Mouse (Mus musculus) megakaryocyte, embryonic 14.5 days (primary cell): ENCODE measurements around the gene Creld2. TPM values are rescaled to one million over a fixed set of nuclear protein-coding genes. Genes with fewer than 3 reads are reported as not detected.

ENCODE experiments used
- H3K27me3 ChIP-seq: replicated peaks from 2 replicates; pipeline ENCODE3; 2012; ENCODE audit warnings: inconsistent platforms
- H3K36me3 ChIP-seq: replicated peaks from 2 replicates; pipeline ENCODE3; 2012; ENCODE audit warnings: low read length, inconsistent platforms, mixed read lengths
- H3K4me1 ChIP-seq: 2 replicates; pipeline ENCODE4 v1.6.1; 2012; ENCODE audit warnings: inconsistent platforms
- H3K4me3 ChIP-seq: replicated peaks from 2 replicates; pipeline ENCODE3; 2012; ENCODE audit warnings: moderate library complexity, mild to moderate bottlenecking, inconsistent platforms
- H3K9me3 ChIP-seq: 2 replicates; pipeline ENCODE4 v1.6.1; 2012; ENCODE audit warnings: inconsistent platforms
- FLI1 ChIP-seq: IDR thresholded peaks from 2 replicates; pipeline ENCODE4 v1.6.1; 2012; ENCODE audit warnings: low read length, inconsistent platforms, mixed read lengths
- GATA1 ChIP-seq: IDR thresholded peaks from 3 replicates; pipeline ENCODE4 v1.6.1; 2012; ENCODE audit warnings: mixed read lengths, low read length, inconsistent platforms, borderline replicate concordance
- polyA plus RNA-seq: library from polyadenylated mRNA; stranded (reverse); fragments of >175 nt; gene quantifications from 2 replicates; pipeline ENCODE4 v1.2.3, GENCODE M21; 2012; ENCODE audit warnings: low replicate concordance; ENCODE audit not compliant: insufficient read depth

The Creld2 gene
- polyA plus RNA-seq, 1 experiment = 51.3 TPM

DNA sequence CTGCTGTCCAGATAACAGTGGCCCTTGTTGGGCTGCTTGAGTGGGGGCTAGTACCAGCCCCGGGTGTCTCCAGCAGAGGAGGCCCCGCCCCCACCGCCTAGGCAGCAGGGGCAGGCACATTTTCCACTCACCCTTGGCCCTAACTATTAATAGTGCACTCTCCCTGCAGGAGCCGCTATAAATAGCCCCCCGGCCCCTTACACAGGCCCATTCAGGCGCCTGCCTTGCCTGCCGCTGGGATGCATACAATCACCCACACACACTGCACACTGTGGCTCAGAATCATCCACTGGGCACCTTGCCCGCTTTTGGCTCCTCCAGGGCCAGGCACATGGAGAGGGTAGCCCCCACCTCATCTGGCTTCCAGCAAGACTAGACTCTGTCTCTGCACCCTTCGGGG lies 19.8 kb downstream of the Creld2 start:
- TF ChIP-seq FLI1 (no peak), GATA1 (no peak)
- Histone ChIP-seq H3K36me3 (no peaks in the 10 kb centered on the region), H3K27me3 (peaks cover 82% of the 10 kb centered on the region), H3K4me3 (no peak overlapping the region), H3K4me1 (peaks cover 30% of the 10 kb centered on the region), H3K9me3 (no peaks in the 10 kb centered on the region)

GRCm38 (mm10) chr15:88840126-88840525 lies 20.7 kb downstream of the Creld2 start:
- TF ChIP-seq GATA1 (no peak), FLI1 (no peak)
- Histone ChIP-seq H3K36me3 (no peaks in the 10 kb centered on the region), H3K9me3 (peaks cover 4% of the 10 kb centered on the region; the same call in 1 of the 2 replicates), H3K27me3 (peaks cover 83% of the 10 kb centered on the region), H3K4me1 (peaks cover 36% of the 10 kb centered on the region), H3K4me3 (no peak overlapping the region)

- Histone ChIP-seq H3K36me3 (no peaks in the 10 kb centered on the region), H3K27me3 (peaks cover 86% of the 10 kb centered on the region), H3K4me1 (peaks cover 41% of the 10 kb centered on the region), H3K4me3 (no peak overlapping the region), H3K9me3 (peaks cover 13% of the 10 kb centered on the region)
- TF ChIP-seq FLI1 (no peak), GATA1 (no peak)
These were observed 21.7 kb downstream of the Creld2 start for GRCm38 (mm10) chr15:88841160-88841559.

DNA sequence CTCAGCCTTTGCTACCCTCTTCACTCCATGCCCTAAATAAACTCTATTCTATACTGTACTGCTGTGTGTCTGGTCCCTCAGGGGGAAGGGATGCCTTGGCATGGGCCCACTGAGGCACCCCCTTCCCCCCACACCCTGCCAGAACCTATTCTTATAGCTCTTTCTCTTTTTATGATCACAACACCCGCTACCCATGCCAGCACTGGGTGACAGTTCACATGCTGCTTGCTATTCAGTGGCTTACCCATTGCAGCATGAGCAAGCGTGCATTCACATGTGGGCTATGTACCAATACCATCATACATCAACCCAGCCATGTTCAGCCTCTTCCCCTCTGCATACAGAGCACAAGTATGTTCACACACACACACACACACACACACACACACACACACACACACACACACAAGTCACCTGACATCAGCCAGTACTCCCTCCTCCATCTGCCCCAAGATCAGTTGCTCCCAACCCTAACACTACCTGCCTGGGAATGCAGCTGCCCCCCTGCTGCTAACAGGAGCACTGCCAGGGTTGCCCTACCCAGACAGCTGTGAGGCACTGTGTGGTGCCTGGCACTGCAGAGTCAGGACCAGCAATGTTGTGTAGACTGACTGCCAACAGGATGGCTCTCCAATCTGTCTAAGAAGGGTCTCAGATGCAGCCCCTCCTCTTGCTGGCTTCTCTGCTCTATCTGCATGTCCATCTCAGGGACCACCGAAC lies 22.3 kb downstream of the Creld2 start:
- peaks cover 13% of the 10 kb centered on the region for H3K9me3 ChIP-seq
- H3K27me3 ChIP-seq = peaks cover 86% of the 10 kb centered on the region
- TF ChIP-seq GATA1 (no peak), FLI1 (no peak)
- H3K4me1 ChIP-seq = peaks cover 41% of the 10 kb centered on the region
- no peaks in the 10 kb centered on the region for H3K36me3 ChIP-seq
- no peak overlapping the region for H3K4me3 ChIP-seq

- H3K4me1 ChIP-seq = peaks cover 38% of the 10 kb centered on the region
- no peaks in the 10 kb centered on the region for H3K36me3 ChIP-seq
- H3K27me3 ChIP-seq = peaks cover 86% of the 10 kb centered on the region
- peaks cover 13% of the 10 kb centered on the region for H3K9me3 ChIP-seq
- no peak overlapping the region for H3K4me3 ChIP-seq
- TF ChIP-seq FLI1 (no peak), GATA1 (no peak)
These were observed 22.8 kb downstream of the Creld2 start for GRCm38 (mm10) chr15:88842300-88842673.

DNA sequence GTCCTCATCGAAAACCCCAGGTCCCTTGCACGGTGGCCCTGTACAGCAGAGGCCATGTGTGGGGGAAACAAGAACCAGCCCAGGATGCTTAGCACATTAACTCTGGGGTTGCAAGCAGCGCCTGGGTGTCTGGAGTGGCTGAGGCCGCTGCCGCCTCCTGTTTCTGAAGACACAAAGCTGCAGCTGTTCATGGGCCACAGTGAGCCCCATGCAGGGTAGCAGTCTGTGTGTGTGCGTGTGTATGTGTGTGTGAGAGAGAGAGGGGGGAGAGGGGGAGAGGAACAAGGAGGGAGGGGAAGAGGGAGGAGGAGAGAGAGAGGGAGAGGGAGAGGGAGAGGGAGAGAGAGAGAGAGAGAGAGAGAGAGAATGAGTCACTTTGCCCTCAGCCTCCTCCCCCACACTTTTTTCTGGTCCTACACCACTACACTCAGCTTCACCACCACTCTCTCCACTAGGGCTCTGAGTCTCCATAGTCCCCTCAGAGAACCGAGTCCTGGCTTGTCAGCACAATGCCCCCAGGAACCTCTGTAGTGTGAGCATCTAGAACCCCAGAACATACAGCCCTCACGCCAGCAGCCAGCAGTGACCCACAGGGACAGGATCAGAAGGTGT lies 24.1 kb downstream of the Creld2 start:
- H3K27me3 ChIP-seq = peaks cover 90% of the 10 kb centered on the region
- TF ChIP-seq FLI1 (no peak), GATA1 (no peak)

GRCm38 (mm10) chr15:88844966-88845365 lies 25.5 kb downstream of the Creld2 start:
- Histone ChIP-seq H3K4me1 (peaks cover 22% of the 10 kb centered on the region), H3K4me3 (no peak overlapping the region), H3K36me3 (no peaks in the 10 kb centered on the region), H3K9me3 (peaks cover 13% of the 10 kb centered on the region), H3K27me3 (peaks cover 88% of the 10 kb centered on the region)
- TF ChIP-seq FLI1 (no peak), GATA1 (no peak)

More for the DNA sequence above, 24.1 kb downstream of the Creld2 start:
- no peak overlapping the region for H3K4me3 ChIP-seq
- H3K4me1 ChIP-seq = peaks cover 28% of the 10 kb centered on the region
- no peaks in the 10 kb centered on the region for H3K36me3 ChIP-seq
- peaks cover 13% of the 10 kb centered on the region for H3K9me3 ChIP-seq

GRCm38 (mm10) chr15:88848661-88849060 lies 29.2 kb downstream of the Creld2 start:
- peaks cover 95% of the 10 kb centered on the region for H3K27me3 ChIP-seq
- H3K36me3 ChIP-seq = no peaks in the 10 kb centered on the region
- peaks cover 13% of the 10 kb centered on the region for H3K9me3 ChIP-seq
- TF ChIP-seq GATA1 (no peak), FLI1 (no peak)
- H3K4me1 ChIP-seq = peaks cover 14% of the 10 kb centered on the region
- no peak overlapping the region for H3K4me3 ChIP-seq

GRCm38 (mm10) chr15:88849621-88850020 lies 30.2 kb downstream of the Creld2 start:
- Histone ChIP-seq H3K4me1 (peaks cover 18% of the 10 kb centered on the region), H3K27me3 (peaks cover 91% of the 10 kb centered on the region), H3K9me3 (peaks cover 13% of the 10 kb centered on the region), H3K4me3 (no peak overlapping the region), H3K36me3 (no peaks in the 10 kb centered on the region)
- TF ChIP-seq GATA1 (no peak), FLI1 (no peak)

DNA sequence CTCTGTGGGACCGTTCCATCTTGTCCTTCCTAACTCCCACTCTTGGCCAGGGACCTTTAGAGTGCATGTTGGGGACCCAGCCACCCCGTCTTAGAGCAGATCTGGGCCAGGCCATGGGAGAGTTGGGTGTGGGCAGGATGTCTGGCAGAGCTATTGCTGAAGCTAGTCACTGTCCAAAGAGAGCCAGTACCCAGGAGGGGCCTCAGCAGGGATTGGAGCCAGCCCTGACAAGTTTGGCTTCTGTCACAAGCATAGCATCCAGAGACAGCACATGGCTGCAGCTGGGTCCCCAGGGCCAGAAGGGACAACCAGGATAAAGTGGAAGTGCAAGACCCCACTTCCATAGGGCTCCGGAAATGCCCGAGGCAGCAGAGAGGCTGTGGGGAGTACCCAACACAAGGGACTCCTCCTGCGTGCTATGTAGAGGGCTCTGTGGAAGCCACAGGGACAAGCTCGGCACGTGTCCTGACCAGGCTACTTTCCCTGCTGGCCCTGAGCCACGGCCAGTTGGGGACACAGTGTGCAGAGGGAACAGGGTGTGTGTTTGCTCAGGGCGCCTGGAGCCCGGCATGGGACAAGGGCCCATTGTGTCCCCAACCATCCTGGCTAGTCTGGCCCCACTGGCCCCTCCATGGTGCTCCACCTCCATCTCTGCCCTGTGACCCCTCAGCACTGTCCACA lies 30.8 kb downstream of the Creld2 start:
- TF ChIP-seq FLI1 (no peak), GATA1 (no peak)
- Histone ChIP-seq H3K4me1 (peaks cover 18% of the 10 kb centered on the region), H3K9me3 (peaks cover 8% of the 10 kb centered on the region), H3K36me3 (no peaks in the 10 kb centered on the region), H3K27me3 (peaks cover 87% of the 10 kb centered on the region), H3K4me3 (no peak overlapping the region)
